Mouse (Mus musculus) forebrain, embryonic 14.5 days (tissue): ENCODE measurements around the gene Camkmt. TPM values are rescaled to one million over a fixed set of nuclear protein-coding genes. Genes with fewer than 3 reads are reported as not detected.

Experiments used
- ATAC-seq: fragments of 200-750 bp; cut with Nextera tagmentation; 2 replicates; pipeline ENCODE4 v1.8.0; 2017; ENCODE audit warnings: mild to moderate bottlenecking, moderate library complexity
- DNase-seq: peaks from one replicate; pipeline ENCODE4 v3.0.0-alpha.2; 2015; ENCODE audit warnings: low spot score
- H3K27ac ChIP-seq: fragments of 300-500 bp; sonication (generic); 2 replicates; pipeline ENCODE4 v1.5.1; 2014; ENCODE audit warnings: low read depth, mild to moderate bottlenecking, control low read depth, low read length, moderate library complexity
- H3K27me3 ChIP-seq: fragments of 300-500 bp; sonication (generic); replicated peaks from 2 replicates; pipeline ENCODE4 v1.6.1; 2014; ENCODE audit warnings: low read length, control low read depth, mixed read lengths; ENCODE audit not compliant: control insufficient read depth, insufficient read depth
- H3K36me3 ChIP-seq: fragments of 300-500 bp; sonication (generic); 2 replicates; pipeline ENCODE4 v1.6.1; 2014; ENCODE audit warnings: low read length, control low read depth; ENCODE audit not compliant: control insufficient read depth, insufficient read depth
- H3K4me1 ChIP-seq: fragments of 300-500 bp; sonication (generic); 2 replicates; pipeline ENCODE4 v1.6.1; 2014; ENCODE audit warnings: antibody characterized with exemption, low read length, control low read depth; ENCODE audit not compliant: control insufficient read depth, insufficient read depth
- H3K4me2 ChIP-seq: fragments of 300-500 bp; sonication (generic); 2 replicates; pipeline ENCODE4 v1.6.1; 2014; ENCODE audit warnings: mild to moderate bottlenecking, control low read depth, low read length
- H3K4me3 ChIP-seq: fragments of 300-500 bp; sonication (generic); 2 replicates; pipeline ENCODE4 v1.5.1; 2014; ENCODE audit warnings: low read depth, low read length, control low read depth
- H3K9ac ChIP-seq: fragments of 300-500 bp; sonication (generic); 2 replicates; pipeline ENCODE4 v1.6.1; 2014; ENCODE audit warnings: mild to moderate bottlenecking, low read length, control low read depth, moderate library complexity
- H3K9me3 ChIP-seq: fragments of 300-500 bp; sonication (generic); replicated peaks from 2 replicates; pipeline ENCODE4 v1.6.1; 2016; ENCODE audit warnings: low read length, control low read depth, mixed read lengths; ENCODE audit not compliant: control insufficient read depth
- WGBS: fragments of 180-500 bp; shearing (Covaris S2); extraction: QIAGEN DNeasy Blood & Tissue Kit; methylation state at CpG from one replicate; pipeline ENCODE4 v1.1.7; 2014; 5-methylcytosine and 5-hydroxymethylcytosine counted together
- polyA plus RNA-seq: library from polyadenylated mRNA; unstranded; fragments of >200 nt; fragmentation: Nextera tagmentation; extraction: Ambion mirVana; gene quantifications from 2 replicates; pipeline ENCODE4 v1.2.1, GENCODE M21; 2014

Camkmt gene
- polyA plus RNA-seq, 1 experiment from 2014 or later, result 15.9 TPM

DNA sequence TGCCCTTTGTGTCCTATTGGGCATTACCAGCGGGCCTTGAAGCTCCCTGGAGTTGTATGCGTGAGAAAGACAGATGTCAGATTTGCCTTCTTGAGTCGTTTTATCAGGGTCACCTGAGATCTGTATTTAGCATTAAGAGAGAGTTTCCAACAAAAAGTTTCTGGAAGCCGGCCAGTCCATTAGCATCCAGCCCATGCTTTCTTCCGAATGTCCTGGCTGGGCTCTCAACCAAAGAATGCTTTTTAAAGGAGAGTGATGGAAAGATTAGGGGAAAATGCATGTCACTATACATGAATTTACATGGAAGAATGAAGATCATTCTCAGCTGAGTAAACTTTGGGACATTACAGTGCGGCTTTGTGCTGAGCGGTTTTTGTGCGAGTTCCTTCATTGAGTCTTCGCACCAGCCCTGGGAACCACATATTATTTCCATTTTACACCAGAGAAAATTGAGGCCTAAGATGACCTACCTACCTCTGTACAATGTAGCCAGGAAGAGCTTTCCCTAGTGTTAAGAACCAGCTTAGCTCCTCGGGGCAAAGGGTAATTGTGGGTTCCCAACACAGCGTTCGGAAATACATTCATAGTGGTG, 176.6 kb downstream of the Camkmt start:
- Histone ChIP-seq H3K4me3 (no peak overlapping the region), H3K27ac (no peak overlapping the region), H3K9ac (no peak overlapping the region), H3K27me3 (no peaks in the 10 kb centered on the region), H3K9me3 (no peaks in the 10 kb centered on the region), H3K4me1 (peaks cover 6% of the 10 kb centered on the region; the same call in 1 of the 2 replicates), H3K4me2 (no peak overlapping the region), H3K36me3 (no peaks in the 10 kb centered on the region)
- peak; percentile 44; the same call in 1 of the 2 replicates for ATAC-seq
- DNase-seq, result peak; percentile 53
- WGBS, result 39% methylated on average over 12 of the region's 12 CpGs

DNA sequence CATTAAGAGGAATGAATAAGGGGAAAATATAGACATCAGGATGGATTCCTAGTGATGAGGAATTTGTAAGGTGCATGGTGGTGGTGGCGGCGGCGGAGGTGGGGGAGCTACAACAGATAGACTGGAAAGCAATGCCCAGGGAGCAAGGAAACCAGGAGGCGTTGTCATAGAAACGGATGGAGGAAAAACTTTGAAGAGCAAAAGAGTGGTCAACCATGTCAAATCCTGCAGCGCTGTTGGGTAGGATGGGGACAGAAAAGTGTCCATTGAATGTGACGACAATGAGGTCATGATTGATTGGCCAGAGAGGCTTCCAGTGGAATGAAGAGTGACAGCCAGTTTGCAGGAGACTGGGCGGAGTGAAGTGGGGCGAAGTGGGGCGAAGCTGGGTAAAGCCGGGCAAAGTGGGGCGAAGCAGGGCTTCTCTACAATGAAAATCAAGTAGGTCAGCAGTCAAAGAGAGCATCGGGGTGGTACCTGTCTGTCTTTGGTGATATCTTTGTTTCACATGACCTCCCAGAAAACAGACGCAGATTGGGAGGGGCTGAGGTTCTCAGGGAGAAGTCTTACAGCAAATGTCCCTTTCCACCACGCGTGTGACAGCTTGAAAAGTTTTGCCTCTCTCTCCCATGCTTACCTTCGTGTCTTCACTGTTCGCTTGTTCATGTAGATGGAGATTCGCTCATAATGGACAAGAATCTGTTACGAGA, 181.3 kb downstream of the Camkmt start:
- Histone ChIP-seq H3K4me1 (peaks cover 5% of the 10 kb centered on the region; the same call in 1 of the 2 replicates), H3K27me3 (no peaks in the 10 kb centered on the region), H3K27ac (no peak overlapping the region), H3K36me3 (no peaks in the 10 kb centered on the region), H3K4me2 (no peak overlapping the region), H3K9me3 (no peaks in the 10 kb centered on the region), H3K4me3 (no peak overlapping the region), H3K9ac (no peak overlapping the region)
- WGBS, result 67% methylated on average over 20 of the region's 20 CpGs
- ATAC-seq (no peak), DNase-seq (no peak)

- Histone ChIP-seq H3K4me3 (no peak overlapping the region), H3K9me3 (no peaks in the 10 kb centered on the region), H3K4me1 (no peaks in the 10 kb centered on the region), H3K36me3 (no peaks in the 10 kb centered on the region), H3K27me3 (no peaks in the 10 kb centered on the region), H3K9ac (no peak overlapping the region), H3K4me2 (no peak overlapping the region), H3K27ac (no peak overlapping the region)
- ATAC-seq (no peak), DNase-seq (no peak)
- 92% methylated on average over 7 of the region's 7 CpGs for whole genome bisulfite sequencing
Measured at GRCm38 (mm10) chr17:85279720-85280119, 189.4 kb downstream of the Camkmt start.

DNA sequence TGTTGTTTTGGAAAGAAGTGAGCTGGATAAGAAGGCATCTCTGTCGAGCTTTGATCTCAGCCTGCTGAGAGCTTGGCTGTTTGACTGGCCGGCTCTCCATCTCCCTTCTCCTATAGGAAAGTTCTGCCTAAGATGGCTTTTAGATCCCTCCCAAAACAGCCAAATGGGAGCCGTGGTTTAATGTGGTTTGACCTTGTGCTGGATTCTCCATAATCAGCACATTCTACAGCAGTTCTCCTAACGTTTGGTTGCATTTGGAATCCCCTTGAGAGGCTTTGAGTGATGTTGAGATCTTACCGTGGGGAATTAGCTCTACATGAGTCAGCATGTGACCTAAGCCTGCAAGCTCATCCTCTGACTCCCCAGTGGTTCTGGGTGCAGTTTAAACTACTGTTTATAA, 192.1 kb downstream of the Camkmt start:
- Histone ChIP-seq H3K4me2 (no peak overlapping the region), H3K9ac (no peak overlapping the region), H3K36me3 (no peaks in the 10 kb centered on the region), H3K9me3 (no peaks in the 10 kb centered on the region), H3K4me3 (no peak overlapping the region), H3K27ac (no peak overlapping the region), H3K4me1 (no peaks in the 10 kb centered on the region), H3K27me3 (no peaks in the 10 kb centered on the region)
- 78% methylated on average over 5 of the region's 5 CpGs for WGBS
- ATAC-seq, result no peak
- DNase-seq, result no peak

GRCm38 (mm10) chr17:85291154-85291553, 200.8 kb downstream of the Camkmt start:
- Histone ChIP-seq H3K4me2 (no peak overlapping the region), H3K36me3 (no peaks in the 10 kb centered on the region), H3K27me3 (no peaks in the 10 kb centered on the region), H3K9me3 (no peaks in the 10 kb centered on the region; the same call in 1 of the 2 replicates), H3K4me1 (no peaks in the 10 kb centered on the region), H3K9ac (no peak overlapping the region), H3K4me3 (no peak overlapping the region), H3K27ac (no peak overlapping the region)
- no peak for DNase-seq
- WGBS, result 91% methylated on average over 4 of the region's 4 CpGs
- ATAC-seq, result no peak

GRCm38 (mm10) chr17:85291601-85292000, 201.2 kb downstream of the Camkmt start:
- Histone ChIP-seq H3K9ac (no peak overlapping the region), H3K27me3 (no peaks in the 10 kb centered on the region), H3K36me3 (no peaks in the 10 kb centered on the region), H3K9me3 (no peaks in the 10 kb centered on the region; the same call in 1 of the 2 replicates), H3K4me1 (no peaks in the 10 kb centered on the region), H3K27ac (no peak overlapping the region), H3K4me2 (no peak overlapping the region), H3K4me3 (no peak overlapping the region)
- 96% methylated on average over 5 of the region's 5 CpGs for WGBS
- ATAC-seq (no peak), DNase-seq (no peak)

DNA sequence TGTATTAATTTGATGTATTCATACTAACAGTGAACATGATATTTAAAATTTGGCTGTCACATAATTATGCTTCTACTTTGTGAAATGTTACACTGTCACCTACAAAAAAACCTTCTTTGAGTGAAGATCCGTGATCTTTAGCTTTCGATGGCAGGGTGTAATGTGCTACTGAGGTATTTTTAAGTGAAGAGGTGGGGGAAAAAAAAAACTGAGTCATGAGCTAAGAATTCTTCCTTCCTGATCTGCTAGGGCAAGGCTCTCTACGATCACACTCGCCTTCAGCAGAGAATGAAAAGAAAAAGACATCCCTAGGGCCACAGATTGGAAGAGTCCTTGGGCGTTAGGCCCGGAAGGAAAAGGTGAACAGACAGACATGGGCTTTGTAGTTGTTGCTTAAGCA, 201.9 kb downstream of the Camkmt start:
- no peak overlapping the region for H3K9ac ChIP-seq
- whole genome bisulfite sequencing, result 85% methylated on average over 6 of the region's 6 CpGs
- H3K9me3 ChIP-seq, result no peaks in the 10 kb centered on the region; the same call in 1 of the 2 replicates
- H3K36me3 ChIP-seq, result no peaks in the 10 kb centered on the region
- no peak overlapping the region for H3K27ac ChIP-seq
- no peak overlapping the region for H3K4me3 ChIP-seq
- DNase-seq, result no peak
- no peaks in the 10 kb centered on the region for H3K27me3 ChIP-seq
- no peak overlapping the region for H3K4me2 ChIP-seq
- no peak for ATAC-seq
- H3K4me1 ChIP-seq, result no peaks in the 10 kb centered on the region

DNA sequence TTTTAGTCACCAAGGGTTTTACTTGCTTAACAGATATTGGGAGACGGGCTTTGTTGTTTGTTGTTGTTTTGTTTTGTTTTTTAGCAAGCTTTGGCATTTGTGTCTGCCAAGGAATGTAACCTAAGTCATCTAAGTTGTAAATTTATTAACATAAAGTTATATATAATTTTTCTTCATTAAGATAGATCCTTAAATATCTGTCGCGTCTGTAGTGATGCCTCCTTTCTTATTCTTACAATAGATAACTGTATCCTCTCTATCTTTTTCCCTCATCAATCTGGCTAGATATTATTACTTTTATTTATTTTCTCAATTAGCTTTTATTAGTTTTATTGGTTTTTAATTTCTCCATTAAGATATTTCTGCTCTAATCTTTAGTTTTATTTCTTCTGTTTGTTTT, 213.3 kb downstream of the Camkmt start:
- H3K9me3 ChIP-seq, result 0 out of 2 replicates have a peak, but pooled peaks cover 3% of the 10 kb centered on the region
- H3K27ac ChIP-seq, result no peak overlapping the region
- DNase-seq (no peak), ATAC-seq (no peak)
- H3K36me3 ChIP-seq, result no peaks in the 10 kb centered on the region
- H3K9ac ChIP-seq, result no peak overlapping the region
- no peak overlapping the region for H3K4me2 ChIP-seq
- WGBS, result 99% methylated on average over 3 of the region's 3 CpGs
- H3K27me3 ChIP-seq, result no peaks in the 10 kb centered on the region
- H3K4me1 ChIP-seq, result no peaks in the 10 kb centered on the region
- H3K4me3 ChIP-seq, result no peak overlapping the region

DNA sequence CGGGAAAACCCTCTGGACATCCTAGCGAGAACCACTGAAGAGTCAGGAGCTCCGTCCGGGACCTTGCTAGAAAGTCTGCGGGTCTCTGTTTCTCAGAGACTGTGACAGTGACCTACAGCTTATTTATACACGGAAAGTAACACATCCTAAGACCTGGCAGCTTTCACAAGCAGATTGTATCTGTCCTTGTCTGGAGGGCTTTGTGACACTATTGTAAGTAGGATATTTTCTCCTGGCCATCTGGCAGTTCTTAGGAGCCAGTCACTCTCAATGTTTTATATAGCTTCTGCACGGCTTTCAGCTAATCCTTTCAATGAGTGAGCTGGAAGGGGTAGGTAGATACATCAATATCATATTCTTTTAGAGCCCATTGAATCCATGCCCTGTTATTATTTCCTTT, 218.2 kb downstream of the Camkmt start:
- ATAC-seq, result no peak
- no peak overlapping the region for H3K9ac ChIP-seq
- 73% methylated on average over 7 of the region's 7 CpGs for WGBS
- H3K4me3 ChIP-seq, result no peak overlapping the region
- no peak overlapping the region for H3K27ac ChIP-seq
- H3K9me3 ChIP-seq, result 0 out of 2 replicates have a peak, but pooled peaks cover under 1% of the 10 kb centered on the region
- no peak overlapping the region for H3K4me2 ChIP-seq
- no peaks in the 10 kb centered on the region for H3K36me3 ChIP-seq
- H3K27me3 ChIP-seq, result no peaks in the 10 kb centered on the region
- H3K4me1 ChIP-seq, result no peaks in the 10 kb centered on the region
- peak; percentile 33 for DNase-seq
